Comparison of ENCODE assay signal across 8 mouse cellular contexts in genomic region chr11:9347724-9348123, GRCm38 (mm10).
DNase-seq lines count a peak whose midpoint lies in the region; ATAC-seq and TF ChIP-seq lines count a peak whose summit lies in the region.

No protein-coding gene starts in this region.

- TF ChIP-seq CTCF in hindbrain, postnatal 0 days (IDR thresholded peaks at IDR 0.05; ENCODE audit: low read depth) = peak; percentile 49

- no peaks in the 10 kb centered on the region for H3K9me3 ChIP-seq in hindbrain, embryonic 14.5 days (ENCODE audit: control insufficient read depth, low read length)
- H3K9me3 ChIP-seq in hindbrain, embryonic 16.5 days (ENCODE audit: control insufficient read depth, low read length) = no peaks in the 10 kb centered on the region
- H3K9me3 ChIP-seq in hindbrain, postnatal 0 days (ENCODE audit: low read length) = no peaks in the 10 kb centered on the region

- no peaks in the 10 kb centered on the region for H3K4me1 ChIP-seq in hindbrain, embryonic 14.5 days (replicated peaks; ENCODE audit: control insufficient read depth, insufficient read depth, low read length)
- H3K4me1 ChIP-seq in hindbrain, embryonic 16.5 days (ENCODE audit: control insufficient read depth, insufficient read depth, low read depth, low read length) = no peaks in the 10 kb centered on the region
- H3K4me1 ChIP-seq in hindbrain, postnatal 0 days (ENCODE audit: insufficient read depth, low read length) = no peaks in the 10 kb centered on the region

- no peak overlapping the region for H3K4me2 ChIP-seq in hindbrain, embryonic 14.5 days (replicated peaks)
- H3K4me2 ChIP-seq in hindbrain, embryonic 16.5 days (ENCODE audit: low read length) = no peak overlapping the region
- H3K4me2 ChIP-seq in hindbrain, postnatal 0 days (ENCODE audit: low read depth, low read length) = no peak overlapping the region

- ATAC-seq in hindbrain, embryonic 14.5 days (ENCODE audit: low FRiP score) = no peak
- no peak for ATAC-seq in hindbrain, embryonic 16.5 days
- ATAC-seq in hindbrain, postnatal 0 days = no peak; the same call in 1 of the 2 replicates
- ATAC-seq in megakaryocyte-erythroid progenitor cell, adult 5-6 weeks (replicated peaks; ENCODE audit: low FRiP score, low TSS enrichment, poor library complexity, severe bottlenecking) = no peak

- no peaks in the 10 kb centered on the region for H3K36me3 ChIP-seq in hindbrain, embryonic 14.5 days (replicated peaks; ENCODE audit: control insufficient read depth, insufficient read depth)
- H3K36me3 ChIP-seq in hindbrain, embryonic 16.5 days (ENCODE audit: control insufficient read depth, insufficient read depth, low read length) = no peaks in the 10 kb centered on the region
- H3K36me3 ChIP-seq in hindbrain, postnatal 0 days (ENCODE audit: insufficient read depth, low read length) = no peaks in the 10 kb centered on the region

- H3K9ac ChIP-seq in hindbrain, embryonic 14.5 days = no peak overlapping the region
- no peak overlapping the region for H3K9ac ChIP-seq in hindbrain, embryonic 16.5 days (ENCODE audit: low read depth, low read length)
- no peak overlapping the region for H3K9ac ChIP-seq in hindbrain, postnatal 0 days (replicated peaks; ENCODE audit: low read length)

- peak; percentile 23 for DNase-seq in hindbrain, embryonic 14.5 days (ENCODE audit: low spot score)
- DNase-seq in thymus, postnatal 4 days = peak; percentile 9
- DNase-seq in thymus, postnatal 0 days (ENCODE audit: low spot score) = no peak
- peak; percentile 50 for DNase-seq in hindbrain, postnatal 0 days (ENCODE audit: low spot score)
- peak; percentile 35 for DNase-seq in retina, embryonic 14.5 days (ENCODE audit: low spot score)
- DNase-seq in thymus, postnatal 14 days = no peak

- H3K27me3 ChIP-seq in hindbrain, embryonic 14.5 days (ENCODE audit: control insufficient read depth, insufficient read depth, low read length) = no peaks in the 10 kb centered on the region
- no peaks in the 10 kb centered on the region for H3K27me3 ChIP-seq in hindbrain, embryonic 16.5 days (replicated peaks; ENCODE audit: control insufficient read depth, insufficient read depth, low read length)
- H3K27me3 ChIP-seq in hindbrain, postnatal 0 days (ENCODE audit: insufficient read depth, low read length) = no peaks in the 10 kb centered on the region

- no peak overlapping the region for H3K27ac ChIP-seq in hindbrain, embryonic 14.5 days
- no peak overlapping the region for H3K27ac ChIP-seq in hindbrain, embryonic 16.5 days (ENCODE audit: low read depth, low read length)
- no peak overlapping the region for H3K27ac ChIP-seq in hindbrain, postnatal 0 days

- 51% methylated on average over 3 of the region's 3 CpGs for WGBS in hindbrain, embryonic 14.5 days
- 45% methylated on average over 3 of the region's 3 CpGs for WGBS in hindbrain, embryonic 16.5 days
- WGBS in hindbrain, postnatal 0 days = 45% methylated on average over 3 of the region's 3 CpGs

- no peak overlapping the region for H3K4me3 ChIP-seq in hindbrain, embryonic 14.5 days (replicated peaks; ENCODE audit: low read length)
- H3K4me3 ChIP-seq in hindbrain, embryonic 16.5 days (ENCODE audit: low read length) = no peak overlapping the region
- H3K4me3 ChIP-seq in hindbrain, postnatal 0 days (ENCODE audit: low read length) = no peak overlapping the region

Comparison
In these comparisons a context has a peak if more than half of its experiments do, and no peak if none do; other contexts are left out.
1. DNase-seq: peak in hindbrain, embryonic 14.5 days (single experiment), thymus, postnatal 4 days (single experiment), hindbrain, postnatal 0 days (single experiment) and retina, embryonic 14.5 days (single experiment); none in thymus, postnatal 0 days (single experiment) and thymus, postnatal 14 days (single experiment).